Comparison of ENCODE assay signal across 8 mouse cellular contexts in genomic region chr12:79750253-79751125, GRCm38 (mm10).
DNase-seq lines count a peak whose midpoint lies in the region; ATAC-seq and TF ChIP-seq lines count a peak whose summit lies in the region.

No protein-coding gene starts in this region.

- H3K4me2 ChIP-seq in heart, embryonic 12.5 days, result peak overlapping the region; percentile 40
- peak overlapping the region; percentile 9 for H3K4me2 ChIP-seq in limb, embryonic 12.5 days
- H3K4me2 ChIP-seq in midbrain, embryonic 12.5 days (replicated peaks), result peak overlapping the region; percentile 33

- H3K4me1 ChIP-seq in heart, embryonic 12.5 days (replicated peaks), result peaks cover 59% of the 10 kb centered on the region
- H3K4me1 ChIP-seq in limb, embryonic 12.5 days (replicated peaks), result peaks cover 64% of the 10 kb centered on the region
- peaks cover 57% of the 10 kb centered on the region for H3K4me1 ChIP-seq in midbrain, embryonic 12.5 days

- intact Hi-C loops in gastrocnemius, adult 2 months (cut with DNase I), result loop anchor here (10.0 kb wide), 1 partner anchor 216 kb away; no protein-coding TSS in a partner anchor
- intact Hi-C loops in left cerebral cortex, postnatal 4 days (cut with DNase I), result no loop called here

- H3K4me3 ChIP-seq in gastrocnemius, adult 2 months, result peak overlapping the region; percentile 46
- H3K4me3 ChIP-seq in heart, embryonic 12.5 days, result no peak overlapping the region
- H3K4me3 ChIP-seq in limb, embryonic 12.5 days (replicated peaks), result no peak overlapping the region
- H3K4me3 ChIP-seq in midbrain, embryonic 12.5 days, result no peak overlapping the region

- peak; percentile 74 for ATAC-seq in heart, embryonic 12.5 days (ENCODE audit: insufficient number of reproducible peaks, low FRiP score)
- peak; percentile 57 for ATAC-seq in limb, embryonic 12.5 days (ENCODE audit: insufficient number of reproducible peaks, insufficient read depth, low FRiP score, low TSS enrichment, low read depth)
- peak; percentile 65; the same call in 1 of the 2 replicates for ATAC-seq in midbrain, embryonic 12.5 days (ENCODE audit: low FRiP score, low read depth)

- peak overlapping the region; percentile 49; the same call in 1 of the 2 replicates for H3K9ac ChIP-seq in heart, embryonic 12.5 days
- no peak overlapping the region for H3K9ac ChIP-seq in limb, embryonic 12.5 days (replicated peaks)
- H3K9ac ChIP-seq in midbrain, embryonic 12.5 days (replicated peaks), result 0 out of 2 replicates have a peak overlapping the region, but pooled peaks have one; percentile 29

- peak overlapping the region; percentile 82 for H3K27ac ChIP-seq in gastrocnemius, adult 2 months
- H3K27ac ChIP-seq in heart, embryonic 12.5 days (ENCODE audit: poor library complexity, severe bottlenecking), result peak overlapping the region; percentile 55
- peak overlapping the region; percentile 57 for H3K27ac ChIP-seq in limb, embryonic 12.5 days
- peak overlapping the region; percentile 74 for H3K27ac ChIP-seq in midbrain, embryonic 12.5 days (replicated peaks)

- WGBS in heart, embryonic 12.5 days, result 24% methylated on average over 10 of the region's 10 CpGs
- WGBS in limb, embryonic 12.5 days, result 10% methylated on average over 10 of the region's 10 CpGs
- 5% methylated on average over 10 of the region's 10 CpGs for WGBS in midbrain, embryonic 12.5 days

- peak; percentile 62 for DNase-seq in gastrocnemius, adult 2 months
- DNase-seq in gastrocnemius, postnatal 10 days, result no peak
- DNase-seq in embryo, embryonic 10.5 days (ENCODE audit: low spot score), result peak; percentile 72
- no peak for DNase-seq in frontal cortex, postnatal 25 days (ENCODE audit: low spot score in 2 of 2)
- no peak for DNase-seq in left cerebral cortex, postnatal 4 days

- TF ChIP-seq CTCF in gastrocnemius, adult 2 months (IDR thresholded peaks at IDR 0.05), result no peak

- no peaks in the 10 kb centered on the region for H3K27me3 ChIP-seq in heart, embryonic 12.5 days (replicated peaks)
- no peaks in the 10 kb centered on the region for H3K27me3 ChIP-seq in limb, embryonic 12.5 days
- peaks cover 6% of the 10 kb centered on the region; the same call in 1 of the 2 replicates for H3K27me3 ChIP-seq in midbrain, embryonic 12.5 days

- H3K36me3 ChIP-seq in heart, embryonic 12.5 days, result no peaks in the 10 kb centered on the region
- no peaks in the 10 kb centered on the region for H3K36me3 ChIP-seq in limb, embryonic 12.5 days
- H3K36me3 ChIP-seq in midbrain, embryonic 12.5 days, result no peaks in the 10 kb centered on the region

- no peaks in the 10 kb centered on the region for H3K9me3 ChIP-seq in heart, embryonic 12.5 days (replicated peaks)
- no peaks in the 10 kb centered on the region for H3K9me3 ChIP-seq in limb, embryonic 12.5 days
- H3K9me3 ChIP-seq in midbrain, embryonic 12.5 days, result no peaks in the 10 kb centered on the region

Comparison
In these comparisons a context has a peak if more than half of its experiments do, and no peak if none do; other contexts are left out.
1. DNase-seq: peak in gastrocnemius, adult 2 months (single experiment) and embryo, embryonic 10.5 days (single experiment); none in gastrocnemius, postnatal 10 days (single experiment), frontal cortex, postnatal 25 days (0 of 2) and left cerebral cortex, postnatal 4 days (single experiment).
2. Peak in every context shown above with its lines, with median percentiles within 50 percentile points of each other: H3K27ac ChIP-seq, ATAC-seq and H3K4me2 ChIP-seq.